8 mouse cellular contexts compared by ENCODE assay signal in genomic region chr11:114065596-114065995, GRCm38 (mm10). TPM values are rescaled to one million over a fixed set of nuclear protein-coding genes. Genes with fewer than 3 reads are reported as not detected.
DNase-seq lines count a peak whose midpoint lies in the region; ATAC-seq and TF ChIP-seq lines count a peak whose summit lies in the region.

No protein-coding gene starts in this region.

- no peak for TF ChIP-seq CTCF in kidney, adult 2 months (conservative IDR thresholded peaks at IDR 0.05; ENCODE audit: insufficient read depth, insufficient read length, low read depth, low read length)

- H3K4me3 ChIP-seq in kidney, adult 2 months (ENCODE audit: insufficient read depth, low read depth, low read length) = peak overlapping the region; percentile 18; the same call in 1 of the 2 replicates
- peak overlapping the region; percentile 71 for H3K4me3 ChIP-seq in embryonic facial prominence, embryonic 14.5 days (ENCODE audit: low read depth, low read length)
- peak overlapping the region; percentile 76 for H3K4me3 ChIP-seq in hindbrain, embryonic 16.5 days (ENCODE audit: low read length)
- H3K4me3 ChIP-seq in midbrain, embryonic 13.5 days (replicated peaks) = peak overlapping the region; percentile 58

- peak overlapping the region; percentile 98 for H3K4me2 ChIP-seq in embryonic facial prominence, embryonic 14.5 days (ENCODE audit: low read depth, low read length)
- peak overlapping the region; percentile 87 for H3K4me2 ChIP-seq in hindbrain, embryonic 16.5 days (ENCODE audit: low read length)
- peak overlapping the region; percentile 87 for H3K4me2 ChIP-seq in midbrain, embryonic 13.5 days (replicated peaks)

- no peak overlapping the region for H3K27ac ChIP-seq in kidney, adult 2 months (ENCODE audit: insufficient read depth, low read depth, low read length)
- H3K27ac ChIP-seq in embryonic facial prominence, embryonic 14.5 days (replicated peaks; ENCODE audit: low read depth, low read length) = no peak overlapping the region
- no peak overlapping the region for H3K27ac ChIP-seq in hindbrain, embryonic 16.5 days (ENCODE audit: low read depth, low read length)
- no peak overlapping the region for H3K27ac ChIP-seq in midbrain, embryonic 13.5 days

- no peak for ATAC-seq in embryonic facial prominence, embryonic 14.5 days (ENCODE audit: low read depth)
- ATAC-seq in hindbrain, embryonic 16.5 days = no peak
- ATAC-seq in midbrain, embryonic 13.5 days = no peak

- H3K4me1 ChIP-seq in kidney, adult 2 months (ENCODE audit: control insufficient read depth, insufficient read depth, low read length) = no peaks in the 10 kb centered on the region
- H3K4me1 ChIP-seq in embryonic facial prominence, embryonic 14.5 days (ENCODE audit: control insufficient read depth, insufficient read depth, low read length) = peaks cover 37% of the 10 kb centered on the region
- H3K4me1 ChIP-seq in hindbrain, embryonic 16.5 days (ENCODE audit: control insufficient read depth, insufficient read depth, low read depth, low read length) = peaks cover 54% of the 10 kb centered on the region
- peaks cover 81% of the 10 kb centered on the region for H3K4me1 ChIP-seq in midbrain, embryonic 13.5 days (replicated peaks)

- no peaks in the 10 kb centered on the region for H3K9me3 ChIP-seq in embryonic facial prominence, embryonic 14.5 days (ENCODE audit: control insufficient read depth, low read length)
- H3K9me3 ChIP-seq in hindbrain, embryonic 16.5 days (ENCODE audit: control insufficient read depth, low read length) = no peaks in the 10 kb centered on the region
- H3K9me3 ChIP-seq in midbrain, embryonic 13.5 days = no peaks in the 10 kb centered on the region

- no peak for DNase-seq in kidney, adult 2 months
- no peak for DNase-seq in kidney, postnatal 14 days
- DNase-seq in embryonic facial prominence, embryonic 14.5 days (ENCODE audit: low spot score) = no peak
- DNase-seq in yolk sac, embryonic 10.5 days (ENCODE audit: low spot score) = no peak
- no peak for DNase-seq in left cerebral cortex, adult 8-10 months (ENCODE audit: low spot score in 2 of 2)
- DNase-seq in spleen, postnatal 4 days (ENCODE audit: low spot score in 2 of 2) = no peak

- H3K27me3 ChIP-seq in kidney, adult 2 months (replicated peaks; ENCODE audit: control insufficient read depth, insufficient read depth, low read length) = peaks cover 3% of the 10 kb centered on the region
- peaks cover 11% of the 10 kb centered on the region; the same call in 1 of the 2 replicates for H3K27me3 ChIP-seq in embryonic facial prominence, embryonic 14.5 days (replicated peaks; ENCODE audit: control insufficient read depth, insufficient read depth, low read length)
- H3K27me3 ChIP-seq in hindbrain, embryonic 16.5 days (replicated peaks; ENCODE audit: control insufficient read depth, insufficient read depth, low read length) = peaks cover 15% of the 10 kb centered on the region
- H3K27me3 ChIP-seq in midbrain, embryonic 13.5 days = peaks cover 35% of the 10 kb centered on the region

- WGBS in kidney, adult 2 months = 2% methylated on average over 19 of the region's 19 CpGs
- WGBS in embryonic facial prominence, embryonic 14.5 days = 0% methylated on average over 19 of the region's 19 CpGs
- 2% methylated on average over 19 of the region's 19 CpGs for WGBS in hindbrain, embryonic 16.5 days
- 1% methylated on average over 19 of the region's 19 CpGs for WGBS in midbrain, embryonic 13.5 days

- TF ChIP-seq POLR2A in kidney, adult 2 months (IDR thresholded peaks at IDR 0.05; ENCODE audit: low read depth, low read length) = no peak

- H3K9ac ChIP-seq in embryonic facial prominence, embryonic 14.5 days (ENCODE audit: low read depth, low read length) = peak overlapping the region; percentile 81
- peak overlapping the region; percentile 85 for H3K9ac ChIP-seq in hindbrain, embryonic 16.5 days (ENCODE audit: low read depth, low read length)
- H3K9ac ChIP-seq in midbrain, embryonic 13.5 days (replicated peaks) = peak overlapping the region; percentile 87

- H3K36me3 ChIP-seq in kidney, adult 2 months (ENCODE audit: control insufficient read depth, insufficient read depth, low read length) = no peaks in the 10 kb centered on the region
- H3K36me3 ChIP-seq in embryonic facial prominence, embryonic 14.5 days (ENCODE audit: control insufficient read depth, insufficient read depth, low read length) = no peaks in the 10 kb centered on the region
- H3K36me3 ChIP-seq in hindbrain, embryonic 16.5 days (ENCODE audit: control insufficient read depth, insufficient read depth, low read length) = no peaks in the 10 kb centered on the region
- H3K36me3 ChIP-seq in midbrain, embryonic 13.5 days = no peaks in the 10 kb centered on the region

RNA-seq across cellular contexts. Expression of gene Sdk2, which starts 1.2 kb away (rescaled TPM):
- 0.46 and 0.63 TPM in 2 replicates for polyA plus RNA-seq in kidney, adult 2 months (2012; rRNA removed)
- polyA plus RNA-seq in embryonic facial prominence, embryonic 14.5 days (2014; fragmentation: Nextera tagmentation; extraction: Ambion mirVana) = 5.9 and 6.3 TPM in 2 replicates
- polyA plus RNA-seq in hindbrain, embryonic 16.5 days (2015; fragmentation: Nextera tagmentation; extraction: Ambion mirVana) = 3.3 and 3.6 TPM in 2 replicates
- polyA plus RNA-seq in midbrain, embryonic 13.5 days (2015; fragmentation: Nextera tagmentation; extraction: Ambion mirVana) = 3.8 and 5.0 TPM in 2 replicates
- total RNA-seq in left cerebral cortex, adult 8-10 months (2022) = 10 to 100 TPM; 21.2 to 29.6 (median 25.5) TPM

Comparison
In these comparisons a context has a peak if more than half of its experiments do, and no peak if none do; other contexts are left out.
1. H3K4me3 ChIP-seq: peak in every context shown above with its lines; median percentile 76 in hindbrain, embryonic 16.5 days; 71 in embryonic facial prominence, embryonic 14.5 days; 58 in midbrain, embryonic 13.5 days; 18 in kidney, adult 2 months.